Mouse (Mus musculus) bone marrow, adult 2 months (tissue): ENCODE results near the gene Tulp2. TPM values are rescaled to one million over a fixed set of nuclear protein-coding genes. Genes with fewer than 3 reads are reported as not detected.
"Not testable (repeated sequence)": the region's sequence is repeated elsewhere in the genome, so short reads cannot be mapped to it uniquely, and the experiment has no call there.

Experiments
- H3K27ac ChIP-seq: fragments of 200-500 bp; 2 replicates; pipeline ENCODE4 v1.5.1; 2012; ENCODE audit warnings: low read depth, mild to moderate bottlenecking, control low read depth, inconsistent platforms, low read length; ENCODE audit not compliant: control insufficient read depth, poor library complexity, insufficient read depth
- H3K4me1 ChIP-seq: fragments of 200-500 bp; 2 replicates; pipeline ENCODE4 v1.6.1; 2011; ENCODE audit warnings: low read length; ENCODE audit not compliant: control insufficient read depth, insufficient read depth
- H3K4me3 ChIP-seq: fragments of 200-500 bp; replicated peaks from 2 replicates; pipeline ENCODE3; 2011; ENCODE audit warnings: mild to moderate bottlenecking, low read depth, low read length, control low read depth; ENCODE audit not compliant: control insufficient read depth
- CTCF ChIP-seq: fragments of 200-500 bp; IDR thresholded peaks from 2 replicates; pipeline ENCODE4 v1.5.1; 2011; ENCODE audit warnings: low read length, control low read depth; ENCODE audit not compliant: control insufficient read depth, insufficient read depth
- POLR2A ChIP-seq: fragments of 200-500 bp; IDR thresholded peaks from 2 replicates; pipeline ENCODE4 v1.6.1; 2011; ENCODE audit warnings: low read depth, mild to moderate bottlenecking, control low read depth, low read length, borderline replicate concordance; ENCODE audit not compliant: control insufficient read depth
- WGBS: fragments of 180-500 bp; shearing (Covaris S2); methylation state at CpG from one replicate; pipeline ENCODE4 v1.1.7; 2018; 5-methylcytosine and 5-hydroxymethylcytosine counted together
- polyA plus RNA-seq: library from polyadenylated mRNA; stranded (reverse); fragments of >200 nt; gene quantifications from 2 replicates; pipeline ENCODE4 v1.2.4, GENCODE M21; 2011; ENCODE audit warnings: low replicate concordance; ENCODE audit not compliant: missing spikeins, insufficient read depth, insufficient read length

The Tulp2 gene
- polyA plus RNA-seq, 1 experiment = 1.3 TPM

- WGBS = 49% methylated on average over 9 of the region's 9 CpGs
- H3K4me3 ChIP-seq = no peak overlapping the region
- H3K27ac ChIP-seq = peak overlapping the region; percentile 59
- no peak for TF ChIP-seq POLR2A
- no peak for TF ChIP-seq CTCF
- peaks cover 4% of the 10 kb centered on the region; the same call in 1 of the 2 replicates for H3K4me1 ChIP-seq
Observed at GRCm38 (mm10) chr7:45456721-45457203, 24.9 kb upstream of the Tulp2 start.

DNA sequence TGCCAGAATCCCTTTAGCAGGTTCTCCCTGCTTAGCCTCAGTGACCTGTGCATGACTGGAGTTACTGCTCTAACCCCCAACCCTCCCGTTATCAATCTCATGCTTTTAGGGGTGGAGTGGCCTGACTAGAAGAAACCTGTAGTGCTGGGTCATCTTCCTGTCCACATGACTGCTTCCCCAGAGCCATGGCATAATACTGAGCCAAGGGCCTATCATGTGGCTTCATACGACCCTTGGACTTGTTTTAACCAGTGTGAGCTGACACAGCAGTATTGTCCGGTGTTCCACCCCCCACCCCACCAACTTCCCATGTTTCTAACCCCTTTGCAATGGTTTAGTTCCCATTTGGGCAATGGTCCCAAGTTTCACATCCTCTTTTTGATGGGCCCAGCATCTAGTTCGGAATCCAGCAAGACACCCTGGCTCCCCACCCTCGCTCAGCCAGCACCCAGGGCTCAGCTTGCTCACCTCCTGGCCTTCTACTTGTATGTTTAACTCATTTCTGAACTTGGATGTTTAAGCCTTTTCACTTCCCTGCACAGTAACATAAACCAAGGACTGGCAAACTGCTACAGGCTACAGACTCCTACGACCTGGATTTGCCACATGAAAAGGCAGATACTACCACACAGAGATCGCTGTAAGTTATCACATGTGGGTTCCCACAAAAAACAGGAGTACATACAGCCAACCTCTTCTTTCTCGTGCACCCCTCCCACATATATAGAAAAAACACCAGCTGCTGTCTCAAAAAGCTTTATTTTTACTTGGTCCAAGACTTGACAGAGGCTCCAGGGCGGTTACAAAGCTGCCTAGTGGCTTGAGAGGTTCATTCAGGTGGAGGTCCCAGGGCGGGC lies 24.2 kb upstream of the Tulp2 start:
- WGBS = 24% methylated on average over 10 of the region's 10 CpGs

DNA sequence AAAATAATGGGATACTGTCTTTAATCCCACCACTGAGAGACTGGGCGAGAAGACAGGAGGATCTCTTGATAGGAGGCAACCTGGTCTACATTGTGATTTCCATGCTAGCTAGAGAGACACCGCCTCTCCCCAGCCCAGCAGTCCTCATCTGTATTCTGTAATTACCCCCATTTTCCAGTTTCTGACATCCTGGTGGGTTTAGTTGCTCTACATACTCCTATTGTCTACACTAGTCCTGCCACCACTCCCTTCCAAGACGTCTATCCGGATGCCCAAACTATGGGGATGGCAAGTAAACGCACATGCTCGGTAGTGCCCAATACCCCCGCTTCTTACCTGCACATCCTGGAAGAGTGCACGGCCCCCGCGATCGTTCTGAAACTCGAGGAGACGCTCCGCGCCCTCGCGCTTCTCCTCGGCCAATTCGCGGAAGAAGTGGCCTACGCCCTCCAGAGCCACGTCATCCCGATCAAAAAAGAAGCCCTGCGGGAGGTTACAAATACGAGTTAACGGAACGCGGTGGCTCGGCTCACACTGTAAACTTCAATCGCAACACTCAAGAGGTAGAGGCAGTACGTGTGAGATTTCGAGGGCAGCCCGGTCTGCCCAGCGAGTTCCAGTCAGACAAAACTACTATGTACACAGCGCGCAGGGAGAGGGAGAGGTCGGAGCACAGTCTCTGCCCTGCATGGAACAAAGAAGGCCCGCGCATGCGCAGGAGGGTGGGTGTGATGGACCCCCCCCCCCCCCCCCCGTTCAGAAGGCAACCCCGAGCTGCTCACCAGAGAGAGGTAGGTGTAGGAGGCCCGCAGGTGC lies 22.7 kb upstream of the Tulp2 start:
- peaks cover 4% of the 10 kb centered on the region; the same call in 1 of the 2 replicates for H3K4me1 ChIP-seq
- 1% methylated on average over 43 of the region's 43 CpGs for WGBS
- peak overlapping the region; percentile 87 for H3K4me3 ChIP-seq
- no peak for TF ChIP-seq CTCF
- TF ChIP-seq POLR2A = no peak
- H3K27ac ChIP-seq = peak overlapping the region; percentile 89

More for the DNA sequence above, 24.2 kb upstream of the Tulp2 start:
- no peak for TF ChIP-seq POLR2A
- TF ChIP-seq CTCF = no peak
- Histone ChIP-seq H3K27ac (peak overlapping the region; percentile 59), H3K4me1 (peaks cover 4% of the 10 kb centered on the region; the same call in 1 of the 2 replicates), H3K4me3 (peak overlapping the region; percentile 51)

- WGBS = under 1% methylated on average over 30 of the region's 37 CpGs
- H3K4me3 ChIP-seq = peak within 1 kb of the TSS; percentile 87
- H3K27ac ChIP-seq = peak within 1 kb of the TSS; percentile 89
- peak; percentile 90 for TF ChIP-seq POLR2A
- not testable (repeated sequence) for H3K4me1 ChIP-seq
Observed at GRCm38 (mm10) chr7:45459564-45460140, 22.0 kb upstream of the Tulp2 start, which contains the start of gene Ftl1. TSS of gene Ftl1 (minus strand) at chr7:45459884.

DNA sequence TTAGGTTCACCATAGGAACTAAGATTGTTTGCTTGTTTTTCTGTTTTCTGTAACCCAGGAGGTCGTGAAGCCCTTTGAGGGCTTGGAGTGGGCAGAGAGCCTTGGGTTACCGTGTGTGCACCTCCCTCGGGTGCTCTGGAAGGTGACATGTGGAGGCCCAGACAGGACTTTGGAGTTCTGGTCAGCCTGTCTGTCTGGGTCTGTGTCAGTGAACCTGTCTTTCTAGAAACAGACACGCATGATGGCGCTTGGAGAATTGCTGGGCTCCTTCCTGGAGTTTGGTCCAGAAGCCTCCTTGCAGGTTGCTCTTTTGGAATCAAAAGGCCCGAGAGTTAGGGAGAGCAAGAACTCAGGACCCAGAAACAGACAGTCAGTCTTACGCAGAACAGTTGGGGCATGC lies 21.3 kb upstream of the Tulp2 start:
- TF ChIP-seq CTCF (no peak), POLR2A (no peak)
- H3K4me3 ChIP-seq = peak overlapping the region; percentile 48
- 35% methylated on average over 7 of the region's 7 CpGs for WGBS
- peaks cover 4% of the 10 kb centered on the region; the same call in 1 of the 2 replicates for H3K4me1 ChIP-seq
- H3K27ac ChIP-seq = peak overlapping the region; percentile 83

GRCm38 (mm10) chr7:45460860-45461314 lies 20.8 kb upstream of the Tulp2 start:
- H3K4me3 ChIP-seq = peak overlapping the region; percentile 39
- peak overlapping the region; percentile 83 for H3K27ac ChIP-seq
- WGBS = 6% methylated on average over 13 of the region's 13 CpGs
- H3K4me1 ChIP-seq = peaks cover 4% of the 10 kb centered on the region; the same call in 1 of the 2 replicates
- peak; percentile 14; the same call in 1 of the 2 replicates for TF ChIP-seq CTCF
- TF ChIP-seq POLR2A = peak; percentile 75; the same call in 1 of the 2 replicates

- no peak for TF ChIP-seq CTCF
- TF ChIP-seq POLR2A = no peak
- 78% methylated on average over 5 of the region's 5 CpGs for WGBS
- Histone ChIP-seq H3K27ac (peak overlapping the region; percentile 83), H3K4me3 (no peak overlapping the region), H3K4me1 (peaks cover 4% of the 10 kb centered on the region; the same call in 1 of the 2 replicates)
Observed at GRCm38 (mm10) chr7:45461326-45461725, 20.4 kb upstream of the Tulp2 start.
